Mouse (Mus musculus) midbrain, embryonic 11.5 days (tissue): ENCODE results near the gene Olfml3. TPM values are rescaled to one million over a fixed set of nuclear protein-coding genes. Genes with fewer than 3 reads are reported as not detected.

ENCODE experiments used
- ATAC-seq: fragments of 200-750 bp; cut with Nextera tagmentation; 2 replicates; pipeline ENCODE4 v1.8.0; 2017; ENCODE audit warnings: moderate TSS enrichment, moderate library complexity; ENCODE audit not compliant: low FRiP score
- DNase-seq: peaks from one replicate; pipeline ENCODE4 v3.0.0; 2015; ENCODE audit warnings: low spot score; ENCODE audit errors: missing footprints
- H3K27ac ChIP-seq: fragments of 300-500 bp; sonication (generic); 2 replicates; pipeline ENCODE4 v1.5.1; 2014; ENCODE audit warnings: low read depth, low read length
- H3K27me3 ChIP-seq: fragments of 300-500 bp; sonication (generic); 2 replicates; pipeline ENCODE4 v1.6.1; 2014; ENCODE audit warnings: mild to moderate bottlenecking, low read length, moderate library complexity, mixed read lengths; ENCODE audit not compliant: control insufficient read depth, insufficient read depth
- H3K36me3 ChIP-seq: fragments of 300-500 bp; sonication (generic); 2 replicates; pipeline ENCODE4 v1.6.1; 2014; ENCODE audit warnings: mild to moderate bottlenecking, low read length, moderate library complexity, mixed read lengths; ENCODE audit not compliant: control insufficient read depth, insufficient read depth
- H3K4me1 ChIP-seq: fragments of 300-500 bp; sonication (generic); 2 replicates; pipeline ENCODE4 v1.6.1; 2014; ENCODE audit warnings: low read length; ENCODE audit not compliant: control insufficient read depth, insufficient read depth
- H3K4me2 ChIP-seq: fragments of 300-500 bp; sonication (generic); 2 replicates; pipeline ENCODE4 v1.6.1; 2014; ENCODE audit warnings: mild to moderate bottlenecking, moderate library complexity
- H3K4me3 ChIP-seq: fragments of 300-500 bp; sonication (generic); 2 replicates; pipeline ENCODE4 v1.5.1; 2014; ENCODE audit warnings: low read depth, low read length
- H3K9ac ChIP-seq: fragments of 300-500 bp; sonication (generic); 2 replicates; pipeline ENCODE4 v1.6.1; 2014; ENCODE audit warnings: low read length
- H3K9me3 ChIP-seq: fragments of 300-500 bp; sonication (generic); 2 replicates; pipeline ENCODE4 v1.6.1; 2016; ENCODE audit warnings: low read length; ENCODE audit not compliant: control insufficient read depth
- WGBS: fragments of 180-500 bp; shearing (Covaris S2); extraction: QIAGEN DNeasy Blood & Tissue Kit; methylation state at CpG from one replicate; pipeline ENCODE4 v1.1.7; 2014; 5-methylcytosine and 5-hydroxymethylcytosine counted together
- polyA plus RNA-seq: library from polyadenylated mRNA; unstranded; fragments of >200 nt; fragmentation: Nextera tagmentation; extraction: Ambion mirVana; gene quantifications from 2 replicates; pipeline ENCODE4 v1.2.1, GENCODE M21; 2014

The Olfml3 gene
- polyA plus RNA-seq, 1 experiment from 2014 or later, result 8.9 TPM

DNA sequence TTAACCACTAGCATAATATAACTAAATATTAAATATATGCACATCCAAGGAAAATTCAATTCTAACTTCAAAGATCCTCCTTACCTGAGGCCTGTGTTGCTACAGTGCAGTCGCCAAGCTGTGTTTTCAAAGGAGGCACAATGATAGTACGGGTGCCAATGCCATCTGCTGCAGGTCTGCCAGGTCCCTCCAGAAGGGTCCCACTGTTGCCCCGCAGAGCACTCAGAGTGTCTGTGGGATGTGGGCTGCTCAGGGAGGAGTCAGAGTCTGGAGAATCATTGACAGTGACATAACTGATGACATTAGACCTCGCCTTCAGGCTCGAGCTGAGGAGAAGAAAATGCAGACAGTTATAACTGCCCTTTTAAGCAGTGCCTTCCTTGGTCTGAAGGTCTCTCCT, 8.9 kb upstream of the Olfml3 start:
- Histone ChIP-seq H3K4me3 (no peak overlapping the region), H3K27me3 (no peaks in the 10 kb centered on the region), H3K9ac (no peak overlapping the region), H3K4me2 (no peak overlapping the region), H3K27ac (no peak overlapping the region), H3K4me1 (no peaks in the 10 kb centered on the region), H3K9me3 (no peaks in the 10 kb centered on the region), H3K36me3 (peaks cover 17% of the 10 kb centered on the region)
- WGBS, result 84% methylated on average over 5 of the region's 5 CpGs
- DNase-seq (no peak), ATAC-seq (no peak)

DNA sequence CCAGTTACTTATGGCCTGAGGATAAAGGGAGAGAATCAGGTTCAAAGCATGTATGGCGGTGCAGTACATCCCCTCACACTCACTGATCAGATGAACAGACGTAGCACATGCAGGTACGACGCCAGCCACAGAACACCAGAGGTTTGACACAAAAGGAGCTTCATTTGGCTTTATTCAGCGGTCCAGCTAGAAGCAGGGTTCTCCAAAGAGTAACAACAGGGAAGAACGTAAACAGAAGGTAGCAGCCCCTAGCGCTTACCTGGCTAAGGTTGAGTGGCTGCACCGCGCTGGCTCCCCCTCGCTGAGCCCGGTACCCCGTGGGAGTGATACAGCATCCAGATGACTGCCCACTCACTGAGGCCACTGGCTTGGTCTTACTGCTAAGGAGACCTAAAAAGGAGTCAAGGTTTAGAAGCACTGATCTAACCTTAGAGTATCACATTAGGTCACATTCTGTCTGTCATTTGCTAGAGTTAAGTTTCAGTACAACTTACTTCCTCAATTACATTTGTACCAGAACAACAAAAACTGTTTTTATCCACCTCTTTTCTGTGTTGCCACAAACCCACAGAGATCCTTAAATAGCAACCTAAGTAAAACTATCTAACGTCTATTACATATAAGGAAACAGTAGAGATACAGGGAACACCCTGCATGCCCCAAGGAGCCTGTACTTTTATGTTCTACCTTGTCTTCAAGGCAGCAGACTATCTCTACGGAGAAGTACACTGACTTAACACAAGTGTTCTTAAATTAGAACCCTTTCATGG, 7.4 kb upstream of the Olfml3 start:
- Histone ChIP-seq H3K36me3 (peaks cover 17% of the 10 kb centered on the region), H3K27ac (no peak overlapping the region), H3K4me1 (peaks cover 4% of the 10 kb centered on the region), H3K27me3 (no peaks in the 10 kb centered on the region), H3K4me3 (no peak overlapping the region), H3K9me3 (no peaks in the 10 kb centered on the region), H3K9ac (no peak overlapping the region), H3K4me2 (no peak overlapping the region)
- DNase-seq (no peak), ATAC-seq (no peak)
- WGBS, result 92% methylated on average over 14 of the region's 14 CpGs

DNA sequence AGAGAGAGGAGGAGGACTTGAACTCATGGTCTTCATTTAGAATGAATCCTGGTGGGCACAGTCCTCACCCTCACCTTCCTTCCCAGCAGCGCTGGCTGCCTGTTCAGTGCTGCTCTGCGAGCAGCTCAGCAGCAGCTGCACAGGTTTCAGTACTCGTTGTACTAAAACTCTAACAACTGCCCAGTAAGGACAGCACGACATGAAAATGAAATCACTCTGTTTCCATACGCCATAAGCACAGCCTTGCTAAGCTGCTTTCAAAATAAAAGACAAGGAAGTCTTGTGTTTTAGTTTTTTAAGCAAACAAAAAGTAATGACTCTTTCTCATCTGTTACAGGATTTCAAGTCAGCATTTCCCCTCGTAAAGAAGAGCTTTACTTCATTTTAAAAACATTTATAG, 5.4 kb upstream of the Olfml3 start:
- H3K27ac ChIP-seq, result no peak overlapping the region
- no peak overlapping the region for H3K4me3 ChIP-seq
- DNase-seq (no peak), ATAC-seq (no peak)
- H3K9ac ChIP-seq, result no peak overlapping the region
- peaks cover 8% of the 10 kb centered on the region; the same call in 1 of the 2 replicates for H3K36me3 ChIP-seq
- H3K4me1 ChIP-seq, result peaks cover 10% of the 10 kb centered on the region
- no peaks in the 10 kb centered on the region for H3K9me3 ChIP-seq
- 91% methylated on average over 6 of the region's 6 CpGs for WGBS
- H3K27me3 ChIP-seq, result no peaks in the 10 kb centered on the region
- no peak overlapping the region for H3K4me2 ChIP-seq

DNA sequence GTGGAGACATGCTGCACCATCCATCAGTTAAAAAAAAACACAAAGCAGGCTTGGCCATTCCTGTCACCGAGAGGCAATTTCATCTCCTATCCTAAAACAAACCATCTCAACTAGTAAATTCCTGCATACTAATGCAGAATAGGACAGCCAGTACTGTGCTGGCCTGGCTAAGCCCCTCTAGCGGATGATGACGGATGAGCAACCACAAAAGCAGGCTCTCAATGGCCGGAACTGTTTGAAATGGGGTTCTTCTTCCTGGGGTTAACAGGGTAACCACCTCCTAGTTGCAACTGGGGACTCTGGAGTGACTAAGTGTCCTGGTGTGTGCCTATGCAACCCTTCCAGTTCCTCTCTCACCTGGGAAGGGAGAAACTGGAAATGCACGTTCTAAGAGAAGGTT, 2.5 kb upstream of the Olfml3 start:
- Histone ChIP-seq H3K4me2 (no peak overlapping the region), H3K9me3 (no peaks in the 10 kb centered on the region), H3K27ac (no peak overlapping the region), H3K4me1 (peaks cover 25% of the 10 kb centered on the region), H3K36me3 (peaks cover 5% of the 10 kb centered on the region; the same call in 1 of the 2 replicates), H3K4me3 (no peak overlapping the region), H3K9ac (no peak overlapping the region), H3K27me3 (no peaks in the 10 kb centered on the region)
- WGBS, result 15% methylated on average over 5 of the region's 5 CpGs
- ATAC-seq (no peak), DNase-seq (no peak)

DNA sequence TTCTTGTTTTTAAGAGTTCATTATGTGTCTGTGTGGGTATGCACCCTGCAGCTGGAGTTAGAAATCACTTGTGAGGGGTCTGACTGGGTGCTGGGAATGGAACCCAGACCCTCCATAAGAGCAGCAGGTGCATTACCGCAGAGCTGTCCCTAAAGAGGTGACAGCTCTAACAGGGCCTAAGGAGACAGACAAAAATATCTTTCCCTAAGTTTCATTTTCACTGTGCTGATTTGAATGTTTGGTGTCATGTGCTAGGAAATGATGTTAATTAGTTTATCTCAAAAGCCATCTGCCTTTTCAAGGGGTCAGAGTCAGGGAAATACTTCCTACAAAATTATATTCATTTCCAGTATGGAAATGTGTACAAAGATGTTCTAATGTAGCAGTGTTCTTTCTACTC, 1.5 kb upstream of the Olfml3 start, which contains the start of gene Gm10964:
Gm10964 (plus strand) TSS at position 38 of the 400 bp plus-strand sequence.
- peak within 1 kb of the TSS; percentile 18 for H3K4me3 ChIP-seq
- 96% methylated on average over 1 of the region's 1 CpGs for WGBS
- H3K27me3 ChIP-seq, result no peaks in the 10 kb centered on the region
- ATAC-seq (no peak), DNase-seq (no peak)
- H3K4me1 ChIP-seq, result peaks cover 35% of the 10 kb centered on the region
- H3K9ac ChIP-seq, result peak within 1 kb of the TSS; percentile 65; the same call in 1 of the 2 replicates
- peaks cover 4% of the 10 kb centered on the region; the same call in 1 of the 2 replicates for H3K36me3 ChIP-seq
- H3K27ac ChIP-seq, result peak within 1 kb of the TSS; percentile 86
- H3K9me3 ChIP-seq, result no peaks in the 10 kb centered on the region
- peak within 1 kb of the TSS; percentile 54 for H3K4me2 ChIP-seq

DNA sequence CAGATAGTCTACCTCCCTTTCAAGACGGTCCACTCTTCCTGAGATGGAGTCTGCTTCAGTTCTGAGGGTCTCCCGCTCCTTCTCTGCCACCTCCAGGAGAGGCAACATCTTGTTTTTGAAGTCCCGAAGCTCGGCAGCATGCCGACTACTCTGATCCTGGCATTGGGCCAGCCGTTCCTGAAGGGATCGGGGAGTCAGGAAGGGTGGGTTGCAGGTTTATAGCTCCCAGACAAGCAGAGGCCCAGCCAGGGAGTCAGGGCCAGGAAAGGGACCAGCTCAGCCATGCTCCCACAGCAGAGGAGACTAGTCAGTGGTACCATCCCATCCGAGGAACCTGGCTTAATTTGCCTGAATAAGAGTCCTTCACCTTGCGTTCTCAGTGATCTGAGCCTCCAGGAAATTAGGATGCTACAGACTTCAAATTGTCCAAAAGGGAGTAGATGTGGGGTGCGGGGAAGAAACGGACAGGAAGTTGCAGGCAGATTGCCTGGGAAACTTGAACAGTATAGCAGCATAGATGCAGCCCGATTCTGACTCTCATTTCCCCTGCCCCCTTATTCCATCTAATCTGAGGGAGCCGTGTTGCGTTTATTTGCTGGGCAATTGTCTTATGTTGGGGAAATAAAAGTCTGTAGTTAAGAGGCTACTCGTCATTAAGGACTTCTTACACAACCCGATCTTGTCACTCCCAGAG, 593 bp downstream of the Olfml3 start:
- peak overlapping the region; percentile 86; the same call in 1 of the 2 replicates for H3K27ac ChIP-seq
- no peak overlapping the region; the same call in 1 of the 2 replicates for H3K4me3 ChIP-seq
- ATAC-seq (no peak), DNase-seq (no peak)
- H3K9ac ChIP-seq, result peak overlapping the region; percentile 65
- 68% methylated on average over 16 of the region's 16 CpGs for WGBS
- peaks cover 50% of the 10 kb centered on the region for H3K4me1 ChIP-seq
- H3K9me3 ChIP-seq, result no peaks in the 10 kb centered on the region
- H3K4me2 ChIP-seq, result peak overlapping the region; percentile 54; the same call in 1 of the 2 replicates
- no peaks in the 10 kb centered on the region for H3K36me3 ChIP-seq
- no peaks in the 10 kb centered on the region for H3K27me3 ChIP-seq

DNA sequence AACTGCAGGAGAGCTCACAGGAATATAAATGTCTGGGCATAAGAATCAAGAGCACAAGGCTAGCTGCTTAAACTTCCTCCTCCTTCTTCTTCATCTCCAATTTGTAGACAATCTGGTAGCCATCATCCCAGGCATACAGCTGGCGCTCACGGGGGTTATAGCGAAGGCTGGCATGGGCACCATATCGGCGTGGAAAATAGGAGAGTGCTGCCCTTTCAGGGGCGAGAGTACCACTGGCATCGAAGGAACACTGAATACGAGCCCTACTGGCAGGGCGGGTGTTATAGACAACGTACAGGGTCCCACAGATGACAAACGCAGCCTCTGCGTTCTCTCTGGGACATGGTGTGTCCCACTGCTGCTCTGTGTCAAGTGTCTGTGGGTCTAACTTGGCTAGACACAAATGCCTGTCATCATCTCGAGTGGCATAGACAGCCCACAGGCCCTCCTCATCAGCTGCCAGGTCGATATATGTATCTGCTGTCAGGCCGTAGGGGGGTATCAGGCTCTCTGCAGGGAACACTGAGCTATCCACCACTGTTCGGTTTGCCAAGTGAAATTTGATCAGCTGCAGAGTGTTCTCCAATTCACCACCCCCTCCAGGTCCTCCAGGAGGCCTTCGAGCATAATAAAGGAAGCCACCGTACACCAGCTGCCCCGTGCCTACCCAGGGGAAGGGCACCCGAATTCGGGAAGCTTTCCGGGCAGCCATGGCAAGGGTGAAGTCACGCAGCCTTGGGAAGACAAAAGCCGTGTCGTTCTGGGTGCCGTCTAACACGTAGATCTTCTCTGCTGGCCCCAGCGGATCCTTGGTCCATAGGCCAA, 1.8 kb downstream of the Olfml3 start:
- Histone ChIP-seq H3K4me3 (no peak overlapping the region), H3K4me2 (no peak overlapping the region), H3K9ac (no peak overlapping the region), H3K4me1 (peaks cover 50% of the 10 kb centered on the region), H3K27ac (no peak overlapping the region), H3K36me3 (no peaks in the 10 kb centered on the region), H3K9me3 (no peaks in the 10 kb centered on the region), H3K27me3 (no peaks in the 10 kb centered on the region)
- 73% methylated on average over 28 of the region's 28 CpGs for WGBS
- ATAC-seq (no peak), DNase-seq (no peak)

DNA sequence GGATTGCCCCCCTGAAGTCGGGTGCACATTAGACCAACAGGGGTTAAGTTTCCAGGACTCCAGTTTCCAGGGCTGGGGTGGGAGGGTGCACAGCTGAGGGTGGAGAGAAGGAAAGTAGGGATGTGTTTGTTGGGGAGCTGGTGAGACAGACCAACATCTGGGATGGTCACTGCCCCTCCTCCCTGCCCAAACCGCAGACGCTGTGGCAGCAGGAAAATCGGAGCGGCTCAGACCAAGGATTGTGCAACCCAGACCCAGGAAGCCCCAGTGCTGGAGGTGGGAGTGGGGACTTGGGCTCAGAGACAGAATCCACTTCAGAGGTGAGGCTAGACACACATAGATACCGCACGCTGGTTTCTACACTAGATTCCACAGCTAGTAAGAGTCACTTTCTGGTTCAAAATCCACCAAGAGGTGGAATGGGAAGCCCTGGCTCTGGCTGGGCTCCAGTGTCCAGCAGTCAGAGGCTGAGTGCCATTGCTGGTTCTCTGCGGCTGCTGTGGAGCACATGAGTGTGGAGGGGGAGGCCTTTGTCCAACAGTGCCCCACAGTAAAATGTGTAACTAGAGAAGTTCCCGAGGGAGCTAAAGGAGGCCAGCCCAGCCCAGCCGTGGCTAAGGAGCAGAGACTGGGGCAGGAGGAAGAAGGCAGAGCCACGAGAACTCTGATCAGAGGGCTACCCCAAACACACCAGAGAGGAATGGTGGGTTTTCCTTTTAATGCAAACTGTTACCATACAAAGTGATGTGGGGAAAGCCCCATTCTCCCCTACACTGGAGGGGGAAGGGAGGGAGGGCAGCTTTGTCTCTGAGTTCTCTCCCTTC, 2.9 kb downstream of the Olfml3 start:
- Histone ChIP-seq H3K27me3 (no peaks in the 10 kb centered on the region), H3K27ac (peak overlapping the region; percentile 51), H3K4me1 (peaks cover 46% of the 10 kb centered on the region), H3K9me3 (no peaks in the 10 kb centered on the region), H3K4me3 (no peak overlapping the region), H3K36me3 (no peaks in the 10 kb centered on the region), H3K9ac (peak overlapping the region; percentile 51), H3K4me2 (peak overlapping the region; percentile 40)
- 9% methylated on average over 11 of the region's 11 CpGs for WGBS
- peak; percentile 93 for DNase-seq
- ATAC-seq, result 0 out of 2 replicates have a peak, but pooled peaks have one; percentile 8
